Mouse (Mus musculus) megakaryocyte, embryonic 14.5 days (primary cell): Measurements from ENCODE around the gene Usp32.

Experiments used
- FLI1 ChIP-seq: IDR thresholded peaks from 2 replicates; pipeline ENCODE4 v1.6.1; 2012; ENCODE audit warnings: low read length, inconsistent platforms, mixed read lengths
- GATA1 ChIP-seq: IDR thresholded peaks from 3 replicates; pipeline ENCODE4 v1.6.1; 2012; ENCODE audit warnings: mixed read lengths, low read length, inconsistent platforms, borderline replicate concordance

DNA sequence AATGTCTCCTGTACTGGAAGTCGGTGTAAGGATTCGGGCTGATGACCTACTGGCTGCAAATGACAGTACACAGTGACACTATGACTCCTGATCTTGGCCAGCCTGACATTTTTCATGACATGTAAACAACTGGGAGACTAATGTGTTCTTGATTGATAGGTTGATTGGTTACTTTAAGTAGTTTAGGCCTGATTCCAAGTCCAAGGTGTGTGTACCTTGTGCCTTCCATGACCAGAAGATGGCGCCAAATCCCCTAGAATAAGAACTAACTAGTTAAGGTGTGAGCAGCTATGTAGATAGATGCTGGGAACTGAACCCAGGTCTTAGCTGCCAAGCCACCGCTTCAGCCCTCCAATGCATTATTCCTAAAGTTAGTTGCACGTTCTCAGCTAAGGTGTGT is 44.1 kb upstream of the Usp32 start:
- TF ChIP-seq GATA1 = no peak
- TF ChIP-seq FLI1 = no peak
